Mouse (Mus musculus) spleen, adult 12 weeks (tissue): ENCODE measurements at regions not wholly inside any gene's neighbourhood (a gene's known extent, or its start where the extent isn't known, plus 50 kb on each side); places are given as distances from the start of the nearest gene placed in this dataset.

ENCODE experiments used
- DNase-seq: peaks from one replicate; pipeline ENCODE4 v3.0.0; 2022; ENCODE audit warnings: low spot score

DNA sequence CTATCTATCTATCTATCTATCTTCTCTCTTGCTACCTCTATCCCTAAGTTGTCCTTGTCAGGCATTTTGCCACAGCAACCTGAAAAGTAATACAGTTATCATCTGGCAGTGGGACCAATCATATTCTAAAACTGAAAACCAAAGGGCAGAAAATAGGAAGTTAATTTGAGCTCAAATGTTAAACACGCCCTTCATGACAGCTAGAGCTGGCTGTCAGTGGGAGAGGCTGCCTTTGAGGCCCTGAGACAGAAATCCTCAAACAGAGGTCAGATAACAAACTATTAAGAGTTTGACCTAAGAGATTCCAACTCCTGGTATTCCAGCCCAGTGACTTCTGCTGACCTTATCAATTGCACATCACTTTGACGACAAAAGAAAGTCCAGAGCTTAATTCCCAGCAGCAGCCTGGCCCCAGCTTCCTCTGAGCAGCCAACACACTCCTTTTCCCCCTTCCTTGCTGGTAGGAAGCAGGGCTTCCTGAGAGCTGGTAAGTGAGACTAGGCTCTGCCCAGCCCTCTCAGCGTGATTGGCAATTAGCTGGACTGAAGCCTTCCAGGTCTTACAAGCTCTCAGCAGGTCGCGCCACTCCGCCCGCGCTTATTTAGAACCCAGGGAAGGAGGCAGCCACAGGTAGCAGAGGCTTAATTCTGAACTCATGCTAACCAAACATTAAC lies 250.0 kb downstream of the Sec61b start:
- DNase-seq, result no peak

DNA sequence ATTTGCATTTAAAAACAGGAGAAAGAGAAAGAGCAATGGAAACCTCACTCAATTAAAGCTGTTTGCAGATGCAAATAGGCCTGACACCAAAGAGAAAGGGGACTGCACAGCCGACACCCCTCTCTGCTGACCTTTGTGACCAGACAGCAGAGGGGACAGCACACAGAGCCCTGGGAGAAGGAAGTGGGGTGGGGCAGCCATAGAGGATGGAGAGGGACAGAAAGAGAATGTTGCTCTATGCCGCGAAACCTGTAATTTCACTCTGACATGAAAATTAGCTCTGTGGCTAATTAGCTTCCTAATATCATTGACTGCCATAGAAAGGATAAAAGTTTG lies 250.5 kb downstream of the Sec61b start:
- no peak for DNase-seq

DNA sequence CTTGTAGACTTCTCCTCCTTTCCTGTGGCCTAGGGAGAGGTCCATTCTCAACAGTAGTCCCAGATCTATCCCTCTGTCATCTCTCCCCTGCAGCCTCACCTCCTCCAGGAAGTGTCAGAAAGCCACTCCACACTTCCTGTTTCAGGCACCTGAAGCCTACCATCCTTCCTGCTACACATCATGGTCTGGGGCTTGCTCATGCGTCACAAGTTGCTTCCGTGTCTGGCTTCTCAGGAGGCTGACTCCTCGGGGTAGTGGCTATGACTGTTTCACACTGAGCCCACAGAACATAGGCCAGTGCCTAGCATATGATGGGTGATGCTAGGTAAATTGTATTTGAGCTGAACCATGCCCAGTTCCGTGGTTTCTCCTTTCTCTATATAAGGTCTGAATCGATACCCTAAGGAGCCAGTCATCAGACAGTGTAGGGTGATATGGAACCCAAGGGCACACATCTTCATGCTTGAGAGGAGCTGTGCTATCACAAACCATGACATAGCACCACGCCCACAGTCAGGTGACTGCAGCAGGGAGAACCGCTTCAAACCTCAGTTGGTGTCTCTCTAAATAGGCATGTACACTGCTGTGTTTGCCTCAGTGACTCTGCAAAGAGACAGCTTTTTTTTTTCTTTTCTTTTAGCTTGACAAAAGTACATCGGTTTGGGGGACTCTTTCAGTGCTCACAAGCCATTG lies 272.2 kb downstream of the Sec61b start:
- peak; percentile 39 for DNase-seq

DNA sequence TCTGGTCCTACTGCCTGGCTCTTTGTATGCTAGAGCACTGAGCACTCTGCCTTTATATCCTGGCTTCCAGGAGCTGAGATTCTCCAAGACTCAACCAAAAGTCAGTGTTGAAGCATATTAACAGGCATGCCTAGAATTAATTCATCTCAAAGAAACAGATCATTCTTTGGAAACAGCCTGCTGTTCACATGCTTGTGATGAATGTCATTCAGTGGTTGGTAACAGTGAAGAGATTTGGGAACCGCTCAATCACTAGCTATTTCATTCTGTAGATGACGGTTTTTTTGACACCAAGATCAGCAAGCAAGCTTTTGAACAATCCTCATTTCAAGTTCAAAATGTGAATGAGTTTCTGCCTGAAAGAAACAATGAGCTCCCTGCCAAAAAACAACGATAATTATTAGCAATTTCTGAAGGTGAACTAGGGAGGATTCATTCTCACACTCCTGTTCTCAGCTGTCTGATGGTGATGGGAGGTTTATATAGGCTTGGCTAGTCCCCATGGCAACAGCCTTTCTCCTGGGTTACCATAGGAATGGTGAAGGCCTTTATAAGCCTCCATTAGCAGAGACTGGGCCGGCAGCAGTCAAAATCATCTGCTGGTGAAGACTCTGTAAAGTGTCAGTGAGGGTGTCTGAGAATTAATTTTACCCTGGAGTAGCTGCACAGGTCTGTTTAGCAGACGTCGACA lies 272.6 kb upstream of the Nr4a3 start:
- DNase-seq, result no peak

DNA sequence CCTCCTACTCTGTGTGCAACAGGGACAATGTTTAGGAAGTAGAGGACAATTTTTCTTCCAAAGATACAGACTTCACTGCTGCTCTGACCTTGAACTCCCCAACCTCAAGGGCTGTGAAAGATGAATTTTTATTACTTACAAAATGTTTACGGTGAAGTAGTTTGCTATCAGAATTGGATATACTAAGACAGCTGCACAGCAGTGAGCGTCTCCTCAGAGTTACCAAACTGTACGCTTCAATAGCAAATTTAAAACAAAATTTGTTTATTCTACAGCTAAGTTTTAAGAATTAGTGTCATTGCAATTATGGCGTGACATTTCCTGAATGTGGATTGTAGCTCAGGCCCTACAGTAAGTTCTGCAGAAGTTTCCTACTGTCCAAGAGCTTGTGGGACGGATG lies 270.3 kb upstream of the Nr4a3 start:
- DNase-seq, result no peak

DNA sequence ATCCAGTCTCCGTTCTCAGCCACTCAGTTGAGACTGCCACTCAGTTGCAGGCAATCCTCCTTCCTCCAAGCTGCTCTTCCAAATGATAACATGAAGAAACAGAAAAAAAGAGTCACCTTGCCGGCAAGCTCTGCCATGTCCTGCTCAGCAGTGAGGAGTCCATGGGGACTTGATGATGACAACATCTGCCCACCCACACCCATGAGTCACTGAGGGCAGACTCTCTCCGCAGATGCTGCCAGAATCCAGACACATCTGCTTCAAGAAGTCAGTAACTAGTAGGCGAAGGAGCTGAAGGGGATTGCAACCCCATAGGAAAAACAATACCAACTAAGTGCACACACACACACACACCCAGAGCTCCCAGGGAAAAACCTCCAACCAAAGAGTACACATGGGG lies 263.9 kb upstream of the Nr4a3 start:
- DNase-seq, result no peak

DNA sequence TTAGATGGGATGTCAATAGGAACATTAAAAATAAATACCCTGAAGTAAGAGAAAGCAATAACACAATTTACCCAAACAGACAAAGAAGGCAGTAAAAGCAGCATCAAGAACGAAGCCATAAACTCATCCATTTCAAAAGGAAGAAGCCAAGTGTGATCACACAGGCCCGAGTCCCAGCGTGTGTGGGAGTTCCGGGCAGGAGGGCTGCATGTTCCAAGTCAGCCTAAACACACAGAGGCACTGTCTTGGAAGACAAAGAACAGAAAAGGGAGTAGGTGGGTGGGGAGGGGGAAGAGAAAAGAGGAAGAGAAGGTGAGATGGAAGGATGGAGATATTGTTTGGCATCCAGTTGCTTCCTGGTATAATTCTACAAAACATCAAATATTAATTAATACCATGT lies 248.0 kb upstream of the Nr4a3 start:
- DNase-seq, result no peak

DNA sequence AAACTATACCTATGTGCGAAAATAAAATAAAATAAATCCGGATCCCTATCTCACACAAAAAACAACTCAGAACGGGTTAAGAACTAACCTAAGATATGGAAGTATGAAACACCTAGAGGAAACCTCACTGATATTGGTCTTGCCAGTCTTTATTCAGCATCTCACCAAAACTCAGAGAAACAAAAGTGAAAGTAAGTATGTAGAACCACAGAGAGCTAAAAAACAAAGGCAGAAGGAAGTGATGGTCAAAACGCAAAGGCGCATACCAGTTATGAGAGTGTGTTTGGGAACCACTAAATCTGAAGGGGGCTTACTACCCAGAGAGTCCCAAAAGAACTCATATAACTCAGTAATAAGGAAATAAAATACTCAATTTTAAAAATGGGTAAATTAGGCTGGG lies 245.8 kb upstream of the Nr4a3 start:
- DNase-seq, result no peak

DNA sequence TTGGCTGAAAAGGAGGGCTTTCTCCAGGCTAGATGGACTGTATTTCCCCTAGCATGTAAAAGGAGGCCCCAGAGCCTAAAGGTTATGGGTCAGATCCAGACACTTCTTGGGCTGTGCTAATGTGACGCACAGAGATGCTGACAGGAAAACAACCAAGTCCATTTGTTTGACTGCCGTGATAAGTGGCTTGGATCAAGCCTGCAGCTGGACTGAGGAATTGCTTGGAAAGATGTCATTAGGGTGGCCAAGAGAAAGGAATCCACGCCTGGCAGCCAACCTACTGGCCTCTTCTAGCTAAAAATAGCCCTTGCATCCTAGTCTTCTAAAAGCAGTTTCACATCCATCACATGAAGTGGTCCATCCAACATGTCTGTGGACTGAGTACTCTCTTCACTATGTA lies 241.8 kb upstream of the Nr4a3 start:
- DNase-seq, result no peak

DNA sequence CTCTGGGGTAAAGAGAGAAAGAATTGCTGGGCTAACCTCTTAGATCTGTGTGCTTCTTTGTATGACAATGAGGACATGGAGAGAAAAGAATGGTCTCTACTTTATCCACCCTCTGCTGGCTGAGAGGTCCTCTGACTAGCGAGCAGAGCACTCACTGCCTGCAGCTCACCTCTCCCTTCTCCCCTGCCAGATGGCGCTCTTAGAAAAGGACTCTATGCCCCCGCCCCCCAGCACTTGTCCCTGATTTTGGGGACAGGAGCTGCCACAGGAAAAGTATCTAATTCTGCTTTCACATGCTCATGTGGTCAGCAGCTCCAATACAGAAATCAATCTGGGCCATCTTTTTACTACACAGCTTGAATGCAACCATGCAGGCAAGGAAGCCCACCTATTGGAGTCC lies 237.1 kb upstream of the Nr4a3 start:
- no peak for DNase-seq

DNA sequence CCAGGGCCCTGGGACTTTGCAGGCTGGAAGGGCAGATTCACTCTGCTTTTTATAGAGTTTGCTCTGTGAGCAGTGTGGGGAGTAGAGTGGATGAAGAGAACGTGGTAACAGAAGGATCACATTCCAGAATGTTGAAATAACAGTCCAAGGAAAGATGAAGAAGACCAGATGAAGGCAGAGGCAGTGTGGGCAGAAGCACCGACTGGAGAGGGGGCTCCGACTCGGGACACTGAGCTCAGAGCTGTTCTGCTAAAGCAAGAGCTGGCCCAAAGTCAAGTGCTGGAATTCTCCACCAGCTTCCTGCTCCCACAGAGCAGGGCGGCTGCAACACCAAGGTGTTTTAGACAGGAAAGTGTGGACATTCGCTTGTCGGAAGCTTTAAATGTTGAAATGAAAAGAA lies 230.9 kb upstream of the Nr4a3 start:
- DNase-seq, result no peak

DNA sequence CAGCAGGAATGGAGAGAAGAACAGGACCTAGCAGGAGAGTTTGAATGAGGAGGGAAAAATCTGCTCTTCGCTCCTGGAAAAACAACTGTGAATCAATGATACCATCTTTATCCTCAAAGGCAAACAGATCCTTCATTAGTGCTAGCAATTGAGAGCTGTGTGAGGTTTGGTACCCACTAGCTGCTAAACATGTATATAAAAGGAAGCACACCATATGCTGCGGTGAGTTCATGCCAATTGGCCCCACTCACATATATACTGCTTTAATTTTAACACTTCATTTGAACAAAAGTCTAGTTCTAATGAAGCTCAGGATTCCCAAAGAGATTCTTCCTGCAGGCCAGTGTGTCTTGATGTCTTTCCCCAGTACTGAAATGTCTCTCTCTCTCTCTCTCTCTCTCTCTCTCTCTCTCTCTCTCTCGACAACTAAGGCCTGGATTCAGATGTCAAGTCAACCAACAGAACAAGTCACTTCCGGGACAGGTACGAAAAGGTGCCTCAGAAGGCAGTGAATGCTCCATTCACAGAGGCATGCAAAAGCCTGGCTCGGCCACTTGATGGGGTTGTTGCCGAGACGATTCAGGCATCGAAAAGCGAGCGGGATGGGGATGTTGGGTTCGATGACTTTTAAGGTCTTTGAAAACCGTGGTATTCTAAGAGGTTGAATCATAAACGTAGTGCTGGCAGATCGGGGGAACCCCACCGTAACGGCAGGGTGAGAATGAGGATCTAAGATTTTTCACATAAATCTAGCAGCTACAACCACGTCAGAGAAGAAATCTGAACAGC lies 226.4 kb upstream of the Nr4a3 start:
- peak; percentile 1 for DNase-seq

DNA sequence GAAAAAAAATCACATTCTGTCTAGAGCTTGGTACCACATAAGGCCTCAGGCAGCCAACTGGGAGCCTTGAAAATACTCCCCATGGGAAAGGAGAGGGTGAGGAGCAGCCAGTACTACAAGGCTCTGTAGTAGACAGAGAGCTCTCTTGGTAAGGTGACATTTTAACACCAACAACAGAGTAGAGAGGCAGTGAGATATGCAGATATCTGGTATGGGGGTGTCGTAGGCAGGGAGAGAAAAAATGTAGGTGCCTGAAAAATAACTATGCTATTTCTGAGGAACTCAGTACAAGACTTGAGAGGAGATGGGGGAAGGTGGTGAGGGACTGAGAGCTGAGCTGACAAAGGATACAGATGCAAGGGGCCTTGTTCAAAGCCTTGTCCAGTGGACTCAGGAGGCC lies 224.4 kb upstream of the Nr4a3 start:
- DNase-seq, result no peak

DNA sequence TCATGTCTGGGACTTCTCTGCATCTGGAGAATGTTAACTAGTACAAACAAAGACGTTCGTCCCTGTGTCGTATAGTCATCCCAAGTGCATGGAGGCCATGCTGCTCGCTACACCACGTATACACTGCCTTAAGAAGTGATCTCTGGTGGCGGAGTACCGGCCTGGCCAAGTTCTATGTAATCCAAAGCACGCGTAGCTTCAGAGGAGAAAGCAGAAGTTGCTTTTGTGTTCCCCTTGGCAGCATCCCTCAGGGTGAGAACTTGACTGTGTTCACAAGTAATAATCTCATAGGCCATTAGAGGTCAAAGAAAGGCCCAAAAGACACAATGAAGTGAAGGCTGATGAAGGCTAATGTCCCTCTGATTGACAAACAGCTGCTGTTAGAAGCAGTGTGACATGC lies 221.7 kb upstream of the Nr4a3 start:
- DNase-seq, result no peak

DNA sequence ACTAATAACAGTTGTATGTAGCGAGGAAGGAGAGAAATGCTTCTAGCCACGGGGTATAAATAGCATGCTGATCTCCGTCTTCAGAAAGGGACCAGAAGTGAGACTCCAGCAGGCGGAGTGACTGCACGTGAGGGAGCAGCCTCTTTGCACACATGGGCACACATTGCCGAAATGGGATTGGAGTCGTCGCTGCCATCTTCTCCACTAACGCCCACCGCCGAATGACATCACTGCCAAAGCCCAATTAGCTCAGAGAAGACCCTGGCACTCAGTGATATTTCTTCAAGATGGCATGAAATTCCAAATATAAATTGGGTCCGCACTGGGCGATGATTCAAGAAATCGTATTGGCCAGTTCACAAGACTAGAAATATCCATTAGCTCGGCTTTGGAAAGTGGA lies 220.9 kb upstream of the Nr4a3 start:
- DNase-seq, result no peak

DNA sequence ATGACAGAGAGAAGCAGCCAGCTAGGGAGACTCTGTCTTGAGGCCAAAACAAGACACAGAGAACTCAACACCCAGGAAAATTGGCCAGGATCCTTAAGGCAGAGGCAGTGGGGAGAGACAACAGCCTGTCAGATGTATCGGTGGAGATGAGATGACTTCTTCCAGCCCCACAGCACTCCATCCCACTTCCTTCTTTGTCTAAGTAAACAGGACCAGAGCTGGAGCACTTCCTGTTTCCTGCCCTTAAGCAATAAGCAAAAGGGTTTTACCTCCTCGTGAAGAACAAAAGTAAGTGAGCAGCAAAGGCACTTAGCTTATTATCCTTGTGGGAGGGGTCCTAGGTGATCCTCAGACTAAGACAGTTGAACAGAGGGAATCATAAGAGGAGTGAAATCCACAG lies 212.0 kb upstream of the Nr4a3 start:
- DNase-seq, result no peak

DNA sequence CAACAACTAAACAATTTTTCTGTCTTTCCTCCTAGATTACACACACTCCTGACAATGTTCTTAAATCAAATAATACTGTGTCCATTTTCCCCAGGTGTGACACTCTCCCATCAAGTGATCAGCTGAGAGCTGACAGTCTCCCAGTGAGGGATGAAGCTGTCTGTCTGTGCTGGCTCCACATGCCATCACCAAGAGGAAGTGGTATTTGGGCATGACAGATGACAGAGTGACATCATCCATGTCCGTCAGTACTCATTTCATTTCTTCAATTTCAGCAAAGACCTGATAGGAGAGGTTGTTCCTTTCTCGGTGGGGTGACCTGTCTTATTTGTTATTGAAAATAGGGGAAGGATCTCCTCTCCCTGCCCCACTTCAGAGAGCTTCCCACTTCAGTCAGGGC lies 206.5 kb upstream of the Nr4a3 start:
- no peak for DNase-seq

DNA sequence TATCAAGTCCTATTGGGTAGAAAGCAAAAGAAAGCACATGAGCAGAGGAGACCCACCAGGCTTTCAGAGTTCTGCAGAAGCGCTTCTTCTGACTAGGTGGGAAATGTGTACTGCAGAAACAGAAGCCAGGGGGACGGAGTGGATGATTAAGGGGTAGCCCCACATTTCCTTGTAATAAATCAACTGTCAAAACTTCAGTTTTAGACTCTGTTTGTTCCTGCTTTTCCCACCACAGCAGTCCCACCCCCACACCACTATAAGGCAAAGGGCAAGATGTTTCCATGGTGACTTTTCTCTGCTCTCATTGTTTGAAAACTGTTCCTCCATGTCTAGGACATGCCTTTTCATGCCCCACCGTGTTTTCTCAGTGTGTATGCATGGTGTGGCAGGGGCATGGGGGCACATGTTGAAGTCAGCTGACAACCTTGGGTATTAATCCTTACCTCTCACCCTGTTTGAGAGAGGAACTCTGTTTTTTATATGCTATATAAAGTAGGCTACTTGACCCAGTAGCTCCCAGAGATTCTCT lies 202.8 kb upstream of the Nr4a3 start:
- DNase-seq, result no peak

DNA sequence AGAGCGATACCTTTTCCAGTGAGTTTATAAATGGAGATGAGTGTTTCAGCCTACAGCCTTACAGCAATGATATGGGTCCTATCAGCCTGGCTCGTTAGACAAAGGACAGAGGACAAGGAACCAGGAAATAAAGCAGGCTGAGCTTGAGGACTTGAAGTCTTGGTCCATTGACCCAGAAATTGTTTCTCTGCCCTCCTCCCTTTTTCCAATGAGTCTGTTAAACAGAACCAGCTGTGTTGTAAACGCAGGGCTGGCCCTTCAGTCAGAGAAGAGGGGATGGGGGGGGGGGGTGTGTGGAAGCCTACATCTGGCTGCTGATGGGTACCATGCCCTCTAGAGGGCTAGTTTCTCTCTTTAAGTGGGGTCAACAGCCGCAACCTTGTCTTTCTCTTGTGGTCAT lies 199.7 kb upstream of the Nr4a3 start:
- DNase-seq, result no peak

DNA sequence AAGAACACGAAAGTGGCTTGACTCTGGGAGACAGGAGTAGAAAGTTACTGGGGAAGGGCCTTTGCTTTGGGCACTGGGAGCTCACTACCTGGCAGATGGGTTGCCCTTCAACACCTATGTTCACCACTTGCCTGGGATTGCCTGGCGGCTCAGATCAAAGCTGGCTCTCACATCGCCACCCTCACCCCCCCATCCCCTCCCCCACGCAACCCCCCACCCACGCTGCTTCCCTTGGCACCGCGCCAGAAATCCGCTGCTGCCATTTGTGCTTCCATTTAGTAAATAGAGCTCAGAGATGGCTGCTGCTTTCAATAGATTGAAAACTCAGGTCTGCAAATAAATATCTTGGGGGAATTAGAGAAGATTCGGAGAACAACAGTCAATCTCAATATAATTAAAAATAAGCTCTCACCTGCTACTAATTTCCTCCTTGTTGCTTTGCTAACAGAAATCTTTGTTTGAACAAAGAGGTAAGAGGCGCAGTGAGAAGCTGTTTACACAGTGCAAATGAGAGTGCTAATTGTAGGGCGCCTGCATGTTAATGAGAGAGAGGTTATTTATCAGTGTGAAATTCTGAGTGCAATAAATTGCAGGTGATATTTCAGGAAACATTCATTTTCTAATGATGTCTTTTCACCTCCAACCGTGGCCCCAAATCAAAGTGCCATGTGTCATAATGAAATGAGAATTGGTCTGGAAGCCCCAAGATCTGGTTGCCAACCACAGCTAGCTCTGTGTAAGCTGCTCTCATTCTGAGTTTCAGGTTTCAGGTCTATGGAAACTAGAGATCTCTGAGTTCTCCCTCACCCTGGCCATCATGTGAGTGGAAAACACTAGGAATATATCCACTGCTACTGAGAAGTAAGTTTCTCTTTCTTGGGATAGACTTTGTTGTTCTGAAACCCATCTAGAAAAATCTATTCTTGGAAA lies 198.3 kb upstream of the Nr4a3 start:
- DNase-seq, result no peak

DNA sequence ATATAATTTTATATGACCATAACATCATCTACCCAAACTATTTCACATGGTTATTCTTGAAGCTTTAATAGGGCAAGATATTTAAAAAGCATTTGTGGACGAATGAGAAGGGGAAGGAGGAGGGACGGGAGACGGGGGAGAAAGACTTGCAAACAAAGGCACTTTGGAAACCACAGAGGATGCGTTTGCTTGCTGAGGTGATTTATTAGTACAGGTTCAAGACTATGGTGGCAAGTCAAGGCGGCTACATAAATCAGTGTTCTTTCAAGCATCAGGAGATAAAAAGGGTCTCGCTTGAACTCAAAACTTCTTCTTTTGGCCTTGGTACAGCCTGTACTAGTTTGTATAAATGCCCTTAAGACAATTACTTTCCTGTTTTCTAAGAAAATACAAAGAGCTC lies 183.8 kb upstream of the Nr4a3 start:
- no peak for DNase-seq
